Mouse (Mus musculus) mouse trophoblast stem cell (cell line): ENCODE data around the gene Ptprh.
"Not testable (repeated sequence)": the region's sequence is repeated elsewhere in the genome, so short reads cannot be mapped to it uniquely, and the experiment has no call there.

ENCODE experiments used
- in situ Hi-C, 2 experiments: fragments of 300-500 bp; cut with MseI, MboI; formaldehyde crosslinking; loops; 2 replicates in 1 of 2; 3 replicates in 1 of 2; pipeline ENCODE4 v1.15.1; 2025

Gene Ptprh

DNA sequence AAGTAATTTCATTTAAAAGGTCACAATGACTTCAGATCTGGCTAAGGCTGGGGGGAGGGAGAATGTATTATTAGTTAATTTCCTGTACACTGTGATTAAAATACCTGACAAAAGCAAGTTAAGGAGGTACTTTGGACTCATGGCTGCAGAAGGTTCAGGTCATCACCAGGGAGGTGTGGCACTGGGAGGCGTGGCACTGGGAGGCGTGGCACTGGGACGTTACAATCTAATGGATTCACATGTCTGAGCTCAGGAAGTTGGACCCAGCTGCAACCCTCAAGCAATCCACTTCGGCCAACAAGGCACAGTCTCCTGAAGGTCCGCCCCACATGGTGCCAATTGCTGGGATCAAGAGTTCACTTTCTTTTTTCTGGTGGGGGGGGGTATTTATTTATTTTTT lies 4.2 kb upstream of the Ptprh start:
- in situ Hi-C loops: loop anchor here in 1 of 2 experiments (25.0 kb wide), 1 partner anchor 796 kb away; no protein-coding TSS in a partner anchor

DNA sequence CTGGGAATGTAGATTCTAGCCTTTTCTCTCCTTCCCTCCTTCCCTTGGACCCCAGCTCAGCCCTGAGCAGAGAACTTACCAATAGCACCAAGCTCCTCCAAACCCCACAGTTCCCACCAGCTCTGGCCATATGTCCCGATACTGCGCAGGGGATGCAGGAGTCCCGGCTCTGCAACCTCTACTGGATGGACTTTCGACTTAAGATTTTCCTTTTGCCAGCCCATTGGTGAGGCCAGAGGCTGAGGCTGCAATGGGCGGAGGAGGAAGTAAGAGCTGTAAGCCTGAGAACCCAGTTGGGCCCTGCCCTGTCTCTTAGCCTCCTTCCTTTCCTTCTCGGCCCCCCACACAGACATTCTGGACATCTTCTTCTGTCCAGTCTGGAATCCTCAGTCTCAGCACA lies 872 bp downstream of the Ptprh start:
- in situ Hi-C loops: loop anchor here in 1 of 2 experiments (25.0 kb wide), 1 partner anchor 791 kb away; no protein-coding TSS in a partner anchor

DNA sequence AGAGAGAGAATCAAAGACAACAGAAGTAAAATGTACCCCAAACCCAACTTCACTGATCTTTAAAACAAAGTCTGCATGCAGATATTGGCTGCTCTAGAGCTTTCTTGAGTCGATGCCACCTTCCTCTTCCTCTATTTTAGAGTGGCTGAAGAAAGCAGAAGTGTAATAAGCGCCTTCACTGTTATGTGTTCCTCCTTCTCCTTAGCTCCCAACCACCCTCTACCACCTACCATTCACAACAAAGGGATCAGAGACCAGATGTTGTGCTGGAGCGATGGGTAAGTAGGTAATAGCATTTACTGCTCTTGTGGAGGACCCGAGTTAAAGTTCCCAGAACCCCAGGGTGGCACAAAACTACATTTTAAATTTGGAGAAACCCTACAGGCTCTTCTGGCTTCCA lies 6.8 kb downstream of the Ptprh start:
- in situ Hi-C loops: not testable (repeated sequence)

DNA sequence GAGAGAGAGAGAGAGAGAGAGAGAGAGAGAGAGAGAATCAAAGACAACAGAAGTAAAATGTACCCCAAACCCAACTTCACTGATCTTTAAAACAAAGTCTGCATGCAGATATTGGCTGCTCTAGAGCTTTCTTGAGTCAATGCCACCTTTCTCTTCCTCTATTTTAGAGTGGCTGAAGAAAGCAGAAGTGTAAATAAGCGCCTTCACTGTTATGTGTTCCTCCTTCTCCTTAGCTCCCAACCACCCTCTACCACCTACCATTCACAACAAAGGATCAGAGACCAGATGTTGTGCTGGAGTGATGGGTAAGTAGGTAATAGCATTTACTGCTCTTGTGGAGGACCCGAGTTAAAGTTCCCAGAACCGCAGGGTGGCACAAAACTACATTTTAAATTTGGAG lies 22.4 kb downstream of the Ptprh start:
- in situ Hi-C loops: not testable (repeated sequence)

- in situ Hi-C loops: not testable (repeated sequence)
Measured at GRCm38 (mm10) chr7:4572361-4572760, 31.5 kb downstream of the Ptprh start.

GRCm38 (mm10) chr7:4562660-4563059 lies 41.2 kb downstream of the Ptprh start:
- in situ Hi-C loops: loop anchor here (5.0 kb wide), 2 partner anchors 50 to 60 kb away; no protein-coding TSS in a partner anchor

- in situ Hi-C loops: no loop called here
Measured at GRCm38 (mm10) chr7:4557167-4557560, 46.7 kb downstream of the Ptprh start.

- in situ Hi-C loops: no loop called here
Measured at GRCm38 (mm10) chr7:4556256-4557166, 47.3 kb downstream of the Ptprh start.

DNA sequence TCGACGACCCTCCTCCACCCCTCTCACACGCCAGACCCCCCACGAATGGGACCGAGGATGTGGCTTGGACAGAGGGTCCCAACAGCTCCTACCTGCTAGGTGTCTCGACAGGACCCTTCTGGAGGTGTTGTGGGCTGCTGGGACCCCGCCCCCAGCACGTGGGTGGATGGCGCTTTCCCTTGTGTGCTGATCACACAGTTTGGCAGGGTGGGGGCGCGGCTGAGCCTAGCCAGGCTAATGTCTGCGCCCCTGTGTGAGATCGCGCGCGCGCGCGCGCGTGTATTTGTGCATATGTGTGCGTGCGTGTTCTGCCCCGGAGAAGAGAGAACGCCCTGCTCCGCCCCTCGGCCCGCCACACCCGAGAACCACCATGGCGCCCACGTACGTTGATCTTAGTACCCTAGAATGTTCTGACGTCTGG lies 56.6 kb downstream of the Ptprh start, which contains the start of gene Syt5:
Syt5 (minus strand) TSS at position 321 of the 421 bp plus-strand sequence.
- in situ Hi-C loops: no loop called here

- in situ Hi-C loops: no loop called here
Measured at GRCm38 (mm10) chr7:4546591-4547131, 57.2 kb downstream of the Ptprh start.

GRCm38 (mm10) chr7:4546050-4546449 lies 57.8 kb downstream of the Ptprh start:
- in situ Hi-C loops: no loop called here

GRCm38 (mm10) chr7:4542013-4542412 lies 61.8 kb downstream of the Ptprh start:
- in situ Hi-C loops: no loop called here

GRCm38 (mm10) chr7:4541344-4541743 lies 62.5 kb downstream of the Ptprh start:
- in situ Hi-C loops: no loop called here

DNA sequence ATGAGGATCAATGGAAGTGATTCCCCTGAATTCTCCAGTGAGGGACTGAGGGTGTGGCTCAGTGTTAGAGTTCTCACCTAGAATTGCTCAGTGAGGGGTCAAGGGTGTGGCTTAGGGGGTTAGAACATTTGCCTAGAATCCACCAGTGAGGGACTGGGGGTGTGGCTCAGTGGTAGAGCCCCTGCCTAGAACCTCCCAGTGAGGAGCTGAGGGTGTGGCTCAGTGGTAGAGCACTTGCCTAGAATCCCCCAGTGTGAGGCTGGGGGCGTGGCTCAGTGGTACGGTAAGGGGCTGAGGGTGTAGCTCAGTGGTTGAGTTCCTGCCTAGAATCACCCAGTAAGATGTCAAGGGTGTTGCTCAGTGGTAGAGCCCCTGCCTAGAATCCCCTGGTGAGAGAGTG lies 64.8 kb downstream of the Ptprh start:
- in situ Hi-C loops: no loop called here

GRCm38 (mm10) chr7:4537181-4537580 lies 66.7 kb downstream of the Ptprh start:
- in situ Hi-C loops: no loop called here

DNA sequence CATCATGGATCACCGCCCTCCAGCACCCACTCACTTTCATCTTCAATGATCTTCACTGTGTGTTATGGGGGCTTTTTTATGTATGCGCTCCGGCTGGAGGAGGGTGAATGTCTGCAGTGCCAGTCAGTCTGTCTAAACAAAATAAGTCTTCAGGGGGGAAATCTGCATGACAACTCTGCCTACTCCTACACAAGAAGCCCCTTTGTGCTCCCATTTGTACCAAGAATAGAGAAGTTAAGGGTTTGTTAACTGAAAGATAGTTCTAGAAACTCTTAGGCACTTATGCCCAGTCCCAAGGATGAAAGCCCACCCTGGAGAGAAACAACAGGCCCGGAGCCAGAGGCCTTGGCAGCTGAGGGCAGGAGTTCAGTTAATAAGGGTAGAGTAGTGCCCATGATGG lies 67.5 kb downstream of the Ptprh start:
- in situ Hi-C loops: no loop called here

DNA sequence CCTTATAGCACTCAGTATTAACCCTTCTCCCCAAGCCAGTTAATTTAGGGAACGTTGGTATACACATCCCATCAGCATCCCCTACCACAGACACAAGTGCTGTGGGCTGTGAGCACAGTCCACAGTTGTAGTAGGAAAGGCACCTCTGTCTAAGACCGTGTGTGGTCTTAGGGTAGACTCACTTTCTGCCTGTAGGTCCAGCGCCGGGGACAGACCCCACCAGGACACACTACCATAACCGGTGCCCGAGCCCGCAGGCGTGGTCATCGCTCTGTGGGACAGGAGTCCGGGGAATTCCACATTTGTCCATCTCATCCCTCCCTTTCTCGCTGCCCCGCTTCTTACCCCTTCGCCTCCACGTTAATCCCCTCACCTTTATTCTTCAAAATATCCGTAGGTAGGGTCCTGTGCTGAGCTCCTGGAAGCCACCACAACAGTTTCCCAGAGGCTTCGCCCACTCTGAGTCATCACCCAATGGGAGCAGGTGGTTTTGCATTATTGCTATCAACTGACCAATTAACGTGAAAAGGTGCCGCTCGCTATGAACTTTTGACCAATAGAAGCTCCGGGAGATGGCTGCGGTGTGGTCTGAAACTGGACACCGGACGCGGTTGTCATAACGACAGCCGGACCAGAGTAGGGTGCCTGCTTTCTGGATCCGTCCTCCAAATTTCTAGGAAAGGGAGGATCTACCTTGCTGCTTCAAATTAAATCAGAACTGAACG lies 71.7 kb downstream of the Ptprh start, which contains the start of gene Dnaaf3:
Dnaaf3 (minus strand) TSS at position 449 of the 725 bp plus-strand sequence.
- in situ Hi-C loops: no loop called here

- in situ Hi-C loops: not testable (repeated sequence)
Measured at GRCm38 (mm10) chr7:4530166-4530565, 73.7 kb downstream of the Ptprh start.

GRCm38 (mm10) chr7:4527302-4527689 lies 76.5 kb downstream of the Ptprh start:
- in situ Hi-C loops: loop anchor here in 1 of 2 experiments (5.0 kb wide), 1 partner anchor 50 kb away; no protein-coding TSS in a partner anchor

DNA sequence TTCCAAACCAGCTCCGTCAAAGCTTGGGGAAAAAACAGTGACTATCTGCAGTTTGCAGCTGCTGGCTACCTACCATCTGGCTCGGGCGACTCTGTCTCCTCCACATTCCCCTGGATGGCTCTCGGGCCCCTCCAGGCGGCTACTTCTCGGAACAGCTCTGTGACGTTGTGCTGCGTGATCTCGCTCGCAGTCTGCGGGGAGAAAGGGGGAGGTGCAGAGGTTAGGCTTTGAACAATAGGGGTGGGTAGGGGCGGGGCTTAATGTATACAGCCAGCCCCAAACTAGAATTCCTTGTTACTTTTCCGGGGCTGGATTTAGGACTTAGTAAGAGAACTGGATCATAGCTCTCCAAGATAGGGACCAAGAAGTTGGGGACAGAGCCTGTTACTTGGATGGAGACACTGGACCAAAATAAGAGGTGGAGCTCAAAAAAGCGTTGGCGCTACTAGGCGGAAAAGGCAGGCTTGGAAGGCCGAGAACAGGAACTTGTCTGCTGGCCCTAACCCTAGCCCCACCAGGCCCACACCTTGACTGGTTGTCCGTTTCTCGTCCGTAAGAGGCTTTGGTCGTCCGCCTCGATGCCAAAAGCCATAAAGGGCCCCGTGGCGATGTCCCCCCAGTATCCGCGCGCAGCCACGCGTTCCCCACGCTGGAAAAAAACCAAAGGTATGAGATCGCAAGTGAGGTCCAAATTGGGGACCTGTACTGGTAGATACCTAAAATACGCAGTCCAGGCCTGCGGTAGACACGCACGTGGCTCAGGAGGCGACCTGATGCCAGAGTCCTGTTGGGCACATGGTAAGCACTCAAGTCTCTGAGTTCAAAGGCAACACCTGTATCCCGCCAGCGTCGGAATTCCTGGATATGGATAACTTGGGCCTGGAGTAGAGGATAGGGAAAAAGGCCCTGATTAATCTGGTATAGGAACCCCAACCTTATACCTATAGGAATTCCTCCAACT lies 77.2 kb downstream of the Ptprh start:
- in situ Hi-C loops: loop anchor here in 1 of 2 experiments (5.0 kb wide), 1 partner anchor 49 kb away; no protein-coding TSS in a partner anchor
